Mouse (Mus musculus): ENCODE results near the gene Card14. TPM values are rescaled to one million over a fixed set of nuclear protein-coding genes. Genes with fewer than 3 reads are reported as not detected.
"Not testable (repeated sequence)": the region's sequence is repeated elsewhere in the genome, so short reads cannot be mapped to it uniquely, and the experiment has no call there.

Card14 gene
- polyA plus RNA-seq, 1 experiment from 2014 or later, result 0.17 TPM

GRCm38 (mm10) chr11:119381631-119382337 lies 74.2 kb downstream of the Card14 start:
- Histone ChIP-seq H3K4me3 (ENCODE audit: low read depth, low read length) (no peak overlapping the region), H3K9me3 (ENCODE audit: control insufficient read depth, low read length) (no peaks in the 10 kb centered on the region), H3K9ac (ENCODE audit: low read length) (no peak overlapping the region), H3K4me1 (ENCODE audit: control insufficient read depth, insufficient read depth, low read length) (no peaks in the 10 kb centered on the region), H3K36me3 (ENCODE audit: control insufficient read depth, insufficient read depth, low read length) (0 out of 2 replicates have a peak, but pooled peaks cover 2% of the 10 kb centered on the region), H3K27ac (replicated peaks; ENCODE audit: low read depth, low read length) (no peak overlapping the region), H3K27me3 (ENCODE audit: control insufficient read depth, insufficient read depth, low read length) (no peaks in the 10 kb centered on the region), H3K4me2 (ENCODE audit: low read depth, severe bottlenecking) (no peak overlapping the region)
- DNase-seq (ENCODE audit: low spot score) (no peak), ATAC-seq (ENCODE audit: insufficient number of reproducible peaks, low FRiP score, low TSS enrichment, low read depth) (no peak)
- 78% methylated on average over 9 of the region's 9 CpGs for WGBS

GRCm38 (mm10) chr11:119382338-119382850 lies 74.8 kb downstream of the Card14 start:
- Histone ChIP-seq H3K27me3 (ENCODE audit: control insufficient read depth, insufficient read depth, low read length) (no peaks in the 10 kb centered on the region), H3K27ac (replicated peaks; ENCODE audit: low read depth, low read length) (no peak overlapping the region), H3K4me3 (ENCODE audit: low read depth, low read length) (no peak overlapping the region), H3K4me2 (ENCODE audit: low read depth, severe bottlenecking) (no peak overlapping the region), H3K36me3 (ENCODE audit: control insufficient read depth, insufficient read depth, low read length) (no peaks in the 10 kb centered on the region), H3K9ac (ENCODE audit: low read length) (no peak overlapping the region), H3K4me1 (ENCODE audit: control insufficient read depth, insufficient read depth, low read length) (no peaks in the 10 kb centered on the region), H3K9me3 (ENCODE audit: control insufficient read depth, low read length) (no peaks in the 10 kb centered on the region)
- DNase-seq (ENCODE audit: low spot score) (no peak), ATAC-seq (ENCODE audit: insufficient number of reproducible peaks, low FRiP score, low TSS enrichment, low read depth) (no peak)
- 83% methylated on average over 6 of the region's 6 CpGs for WGBS

GRCm38 (mm10) chr11:119384904-119385303 lies 77.3 kb downstream of the Card14 start:
- Histone ChIP-seq H3K4me3 (ENCODE audit: low read depth, low read length) (no peak overlapping the region), H3K36me3 (ENCODE audit: control insufficient read depth, insufficient read depth, low read length) (no peaks in the 10 kb centered on the region), H3K4me2 (ENCODE audit: low read depth, severe bottlenecking) (no peak overlapping the region), H3K27me3 (ENCODE audit: control insufficient read depth, insufficient read depth, low read length) (0 out of 2 replicates have a peak, but pooled peaks cover 3% of the 10 kb centered on the region), H3K9me3 (ENCODE audit: control insufficient read depth, low read length) (no peaks in the 10 kb centered on the region), H3K4me1 (ENCODE audit: control insufficient read depth, insufficient read depth, low read length) (0 out of 2 replicates have a peak, but pooled peaks cover 4% of the 10 kb centered on the region), H3K9ac (ENCODE audit: low read length) (no peak overlapping the region), H3K27ac (replicated peaks; ENCODE audit: low read depth, low read length) (no peak overlapping the region)
- WGBS, result 90% methylated on average over 4 of the region's 4 CpGs
- ATAC-seq (ENCODE audit: insufficient number of reproducible peaks, low FRiP score, low TSS enrichment, low read depth) (no peak), DNase-seq (ENCODE audit: low spot score) (no peak)

GRCm38 (mm10) chr11:119386306-119386705 lies 78.7 kb downstream of the Card14 start:
- Histone ChIP-seq H3K9me3 (ENCODE audit: control insufficient read depth, low read length) (no peaks in the 10 kb centered on the region), H3K36me3 (ENCODE audit: control insufficient read depth, insufficient read depth, low read length) (no peaks in the 10 kb centered on the region), H3K4me1 (ENCODE audit: control insufficient read depth, insufficient read depth, low read length) (0 out of 2 replicates have a peak, but pooled peaks cover 4% of the 10 kb centered on the region), H3K4me2 (ENCODE audit: low read depth, severe bottlenecking) (no peak overlapping the region), H3K4me3 (ENCODE audit: low read depth, low read length) (no peak overlapping the region), H3K27ac (replicated peaks; ENCODE audit: low read depth, low read length) (no peak overlapping the region), H3K9ac (ENCODE audit: low read length) (no peak overlapping the region), H3K27me3 (ENCODE audit: control insufficient read depth, insufficient read depth, low read length) (peaks cover 7% of the 10 kb centered on the region)
- ATAC-seq (ENCODE audit: insufficient number of reproducible peaks, low FRiP score, low TSS enrichment, low read depth) (no peak), DNase-seq (ENCODE audit: low spot score) (no peak)
- WGBS, result 93% methylated on average over 5 of the region's 5 CpGs

GRCm38 (mm10) chr11:119387273-119387672 lies 79.7 kb downstream of the Card14 start:
- H3K9me3 ChIP-seq (ENCODE audit: control insufficient read depth, low read length); H3K27ac ChIP-seq (replicated peaks; ENCODE audit: low read depth, low read length); H3K4me2 ChIP-seq (ENCODE audit: low read depth, severe bottlenecking); DNase-seq (ENCODE audit: low spot score); H3K36me3 ChIP-seq (ENCODE audit: control insufficient read depth, insufficient read depth, low read length); H3K4me1 ChIP-seq (ENCODE audit: control insufficient read depth, insufficient read depth, low read length); ATAC-seq (ENCODE audit: insufficient number of reproducible peaks, low FRiP score, low TSS enrichment, low read depth); H3K9ac ChIP-seq (ENCODE audit: low read length); H3K4me3 ChIP-seq (ENCODE audit: low read depth, low read length): not testable (repeated sequence)
- H3K27me3 ChIP-seq (ENCODE audit: control insufficient read depth, insufficient read depth, low read length), result peaks cover 17% of the 10 kb centered on the region
- WGBS, result 9% methylated on average over 3 of the region's 3 CpGs

- peaks cover 11% of the 10 kb centered on the region for H3K4me1 ChIP-seq (ENCODE audit: control insufficient read depth, insufficient read depth, low read length)
- H3K27ac ChIP-seq (replicated peaks; ENCODE audit: low read depth, low read length), result no peak overlapping the region
- under 1% methylated on average over 35 of the region's 35 CpGs for WGBS
- peak; percentile 82 for DNase-seq (ENCODE audit: low spot score)
- ATAC-seq (ENCODE audit: insufficient number of reproducible peaks, low FRiP score, low TSS enrichment, low read depth), result no peak
- H3K4me2 ChIP-seq (ENCODE audit: low read depth, severe bottlenecking), result peak overlapping the region; percentile 98
- H3K9me3 ChIP-seq (ENCODE audit: control insufficient read depth, low read length), result no peaks in the 10 kb centered on the region
- H3K9ac ChIP-seq (ENCODE audit: low read length), result peak overlapping the region; percentile 50
- peak overlapping the region; percentile 64 for H3K4me3 ChIP-seq (ENCODE audit: low read depth, low read length)
- no peaks in the 10 kb centered on the region for H3K36me3 ChIP-seq (ENCODE audit: control insufficient read depth, insufficient read depth, low read length)
- peaks cover 26% of the 10 kb centered on the region for H3K27me3 ChIP-seq (ENCODE audit: control insufficient read depth, insufficient read depth, low read length)
Observed at GRCm38 (mm10) chr11:119389851-119390270, 82.3 kb downstream of the Card14 start.

- ATAC-seq (ENCODE audit: insufficient number of reproducible peaks, low FRiP score, low TSS enrichment, low read depth) (no peak), DNase-seq (ENCODE audit: low spot score) (peak; percentile 61)
- no peaks in the 10 kb centered on the region for H3K9me3 ChIP-seq (ENCODE audit: control insufficient read depth, low read length)
- H3K4me2 ChIP-seq (ENCODE audit: low read depth, severe bottlenecking), result peak overlapping the region; percentile 98
- no peaks in the 10 kb centered on the region for H3K36me3 ChIP-seq (ENCODE audit: control insufficient read depth, insufficient read depth, low read length)
- H3K4me3 ChIP-seq (ENCODE audit: low read depth, low read length), result peak overlapping the region; percentile 64
- no peak overlapping the region for H3K27ac ChIP-seq (replicated peaks; ENCODE audit: low read depth, low read length)
- peaks cover 28% of the 10 kb centered on the region for H3K27me3 ChIP-seq (ENCODE audit: control insufficient read depth, insufficient read depth, low read length)
- WGBS, result 2% methylated on average over 53 of the region's 53 CpGs
- H3K4me1 ChIP-seq (ENCODE audit: control insufficient read depth, insufficient read depth, low read length), result peaks cover 11% of the 10 kb centered on the region
- peak overlapping the region; percentile 50 for H3K9ac ChIP-seq (ENCODE audit: low read length)
Observed at GRCm38 (mm10) chr11:119390271-119391231, 83.0 kb downstream of the Card14 start.

GRCm38 (mm10) chr11:119391386-119392000 lies 83.9 kb downstream of the Card14 start:
- no peak overlapping the region for H3K4me3 ChIP-seq (ENCODE audit: low read depth, low read length)
- H3K27ac ChIP-seq (replicated peaks; ENCODE audit: low read depth, low read length), result no peak overlapping the region
- H3K4me1 ChIP-seq (ENCODE audit: control insufficient read depth, insufficient read depth, low read length), result peaks cover 11% of the 10 kb centered on the region
- no peak overlapping the region for H3K9ac ChIP-seq (ENCODE audit: low read length)
- DNase-seq (ENCODE audit: low spot score), result no peak
- peaks cover 32% of the 10 kb centered on the region for H3K27me3 ChIP-seq (ENCODE audit: control insufficient read depth, insufficient read depth, low read length)
- H3K36me3 ChIP-seq (ENCODE audit: control insufficient read depth, insufficient read depth, low read length), result no peaks in the 10 kb centered on the region
- WGBS, result 39% methylated on average over 7 of the region's 7 CpGs
- ATAC-seq (ENCODE audit: insufficient number of reproducible peaks, low FRiP score, low TSS enrichment, low read depth), result no peak
- H3K9me3 ChIP-seq (ENCODE audit: control insufficient read depth, low read length), result no peaks in the 10 kb centered on the region
- no peak overlapping the region; the same call in 1 of the 2 replicates for H3K4me2 ChIP-seq (ENCODE audit: low read depth, severe bottlenecking)

All from limb, embryonic 11.5 days (tissue).